Mouse (Mus musculus) ES-Bruce4 (cell line): ENCODE measurements around the gene Ankrd13b.

Experiments
- CTCF ChIP-seq: IDR thresholded peaks from one replicate; pipeline ENCODE4 v1.8.1; 2011; ENCODE audit warnings: low read depth, low read length
- EP300 ChIP-seq: IDR thresholded peaks from 2 replicates; pipeline ENCODE4 v1.6.1; 2011; ENCODE audit warnings: low read depth, low read length; ENCODE audit not compliant: insufficient read depth
- POLR2A ChIP-seq: IDR thresholded peaks from one replicate; pipeline ENCODE4 v1.8.1; 2011; ENCODE audit warnings: low read length; ENCODE audit not compliant: insufficient read depth

DNA sequence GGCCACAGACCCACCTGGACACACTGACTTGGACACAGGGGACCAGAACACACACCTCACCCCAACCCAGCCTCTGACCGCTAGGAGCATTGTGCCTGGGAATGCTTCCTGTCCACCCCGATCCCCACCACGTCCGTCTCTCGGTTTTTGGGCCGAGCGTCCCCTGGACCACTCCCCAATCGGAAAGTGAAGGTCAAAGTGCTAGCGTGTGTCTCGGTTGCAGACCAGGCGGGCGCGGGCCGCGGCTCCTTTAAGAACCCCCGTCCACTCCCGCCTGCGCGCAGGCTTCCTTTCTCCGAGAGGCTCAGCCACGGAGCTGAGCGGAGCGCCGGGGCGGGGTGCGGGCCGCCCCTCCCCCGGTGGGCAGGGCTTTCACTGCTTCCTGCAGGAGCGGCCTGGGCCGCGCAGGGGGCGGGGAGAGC is 3.4 kb upstream of the Ankrd13b start:
- no peak for TF ChIP-seq CTCF
- no peak for TF ChIP-seq EP300
- TF ChIP-seq POLR2A = peak; percentile 15
